In the genomic region with DNA sequence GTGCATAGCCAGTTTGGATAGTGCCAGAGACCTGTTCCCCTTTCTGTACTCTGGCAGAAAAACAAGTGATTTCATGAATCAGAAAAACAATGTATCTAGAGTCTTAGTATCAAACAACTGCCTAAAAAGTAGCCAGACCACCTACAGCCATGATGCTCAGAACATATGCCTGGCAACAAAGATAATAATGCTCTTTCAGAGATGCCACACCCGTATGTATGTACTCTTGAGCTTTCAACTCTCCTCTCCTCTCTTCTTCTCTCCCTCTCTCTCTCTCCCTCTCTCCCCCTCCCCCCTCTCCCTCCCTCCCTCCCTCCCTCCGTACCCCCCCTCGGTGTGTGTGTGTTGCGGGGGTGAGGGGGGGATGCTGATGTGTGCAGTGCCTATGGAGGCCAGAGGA, we compare ENCODE assay signal across 18 mouse cellular contexts. TPM values are rescaled to one million over a fixed set of nuclear protein-coding genes. Genes with fewer than 3 reads are reported as not detected.
"Had no signal": no experiment of that assay in that cellular context is flagged by ENCODE, and none has a peak within 500 bp of the region (broad histone marks: within the 10 kb centered on the region; RNA-seq: fewer than 3 reads in every experiment).

No protein-coding gene starts in this region.

- ATAC-seq: intestine, postnatal 0 days had no signal

- H3K9ac ChIP-seq: limb, embryonic 15.5 days; lung, embryonic 14.5 days; neural tube, embryonic 12.5 days; stomach, embryonic 15.5 days had no signal

- H3K4me1 ChIP-seq: limb, embryonic 15.5 days; neural tube, embryonic 12.5 days; stomach, embryonic 15.5 days had no signal

- DNase-seq: kidney, adult 8-10 months; kidney, postnatal 25 days; layer of hippocampus, adult 9-11 months; layer of hippocampus, postnatal 36 days; lung, embryonic 14.5 days; lung, postnatal 14 days; midbrain, embryonic 14.5 days; right cerebral cortex, postnatal 4 days; thymus, postnatal 4 days had no signal

- H3K27me3 ChIP-seq: limb, embryonic 15.5 days; neural tube, embryonic 12.5 days; stomach, embryonic 15.5 days had no signal

- H3K36me3 ChIP-seq: neural tube, embryonic 12.5 days had no signal

- H3K4me2 ChIP-seq: limb, embryonic 15.5 days; lung, embryonic 14.5 days; neural tube, embryonic 12.5 days; stomach, embryonic 15.5 days had no signal

- H3K27ac ChIP-seq: limb, embryonic 15.5 days; macrophage; neural tube, embryonic 12.5 days; stomach, embryonic 15.5 days had no signal

- H3K9me3 ChIP-seq: limb, embryonic 15.5 days; neural tube, embryonic 12.5 days; stomach, embryonic 15.5 days had no signal

- H3K4me3 ChIP-seq: limb, embryonic 15.5 days; neural tube, embryonic 12.5 days; stomach, embryonic 15.5 days had no signal

RNA-seq across cellular contexts. Expression of a gene that starts 22.3 kb away (rescaled TPM):
- polyA plus RNA-seq: intestine, postnatal 0 days; kidney, embryonic 16.5 days; limb, embryonic 11.5 days; limb, embryonic 15.5 days; lung, embryonic 14.5 days; macrophage; midbrain, embryonic 14.5 days; neural tube, embryonic 12.5 days; spleen, adult 2 months; stomach, embryonic 15.5 days; thymus, postnatal 0 days had no signal

RNA-seq across cellular contexts. Expression of a gene that starts 51.7 kb away (rescaled TPM):
- polyA plus RNA-seq: intestine, postnatal 0 days; kidney, embryonic 16.5 days; limb, embryonic 11.5 days; limb, embryonic 15.5 days; lung, embryonic 14.5 days; macrophage; midbrain, embryonic 14.5 days; neural tube, embryonic 12.5 days; spleen, adult 2 months; stomach, embryonic 15.5 days had no signal
